Mouse (Mus musculus) cerebellum, adult 2 months (tissue): ENCODE measurements at regions not wholly inside any gene's neighbourhood (a gene's known extent, or its start where the extent isn't known, plus 50 kb on each side); places are given as distances from the start of the nearest gene placed in this dataset.

ENCODE experiments used
- CTCF ChIP-seq: fragments of 200-500 bp; IDR thresholded peaks from 2 replicates; pipeline ENCODE4 v1.5.1; 2011; ENCODE audit warnings: low read depth, mild to moderate bottlenecking, control low read depth, low read length, moderate library complexity, borderline replicate concordance; ENCODE audit not compliant: insufficient read depth
- POLR2A ChIP-seq: fragments of 200-500 bp; IDR thresholded peaks from 2 replicates; pipeline ENCODE4 v1.6.1; 2011; ENCODE audit warnings: low read length, control low read depth, borderline replicate concordance; ENCODE audit not compliant: insufficient read depth

DNA sequence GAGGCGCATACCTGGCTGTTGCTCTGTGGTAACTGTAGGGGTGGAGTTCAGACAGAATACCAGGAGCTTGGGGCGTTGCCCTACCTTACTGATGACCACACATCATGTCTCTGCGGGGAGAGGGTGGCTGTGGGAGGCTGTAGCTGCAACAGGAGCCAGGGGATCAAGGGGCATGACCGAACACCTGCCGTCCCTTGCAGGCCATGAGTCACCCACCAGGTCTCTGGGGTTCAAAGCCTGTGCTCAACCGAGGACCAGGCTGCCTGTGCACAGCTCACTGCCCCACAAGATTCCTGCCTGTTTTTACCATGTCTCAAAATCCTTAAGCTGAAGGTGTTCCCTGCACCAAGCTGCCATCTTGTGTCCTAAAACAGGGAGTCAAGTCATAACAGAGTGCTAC lies 272.4 kb upstream of the Far2 start:
- TF ChIP-seq CTCF (no peak), POLR2A (no peak)
